Mouse (Mus musculus) bone marrow, adult 2 months (tissue): Measurements from ENCODE around the gene Srpr. TPM values are rescaled to one million over a fixed set of nuclear protein-coding genes. Genes with fewer than 3 reads are reported as not detected.

Source experiments
- H3K27ac ChIP-seq: fragments of 200-500 bp; 2 replicates; pipeline ENCODE4 v1.5.1; 2012; ENCODE audit warnings: low read depth, mild to moderate bottlenecking, control low read depth, inconsistent platforms, low read length; ENCODE audit not compliant: control insufficient read depth, poor library complexity, insufficient read depth
- H3K4me1 ChIP-seq: fragments of 200-500 bp; 2 replicates; pipeline ENCODE4 v1.6.1; 2011; ENCODE audit warnings: low read length; ENCODE audit not compliant: control insufficient read depth, insufficient read depth
- H3K4me3 ChIP-seq: fragments of 200-500 bp; replicated peaks from 2 replicates; pipeline ENCODE3; 2011; ENCODE audit warnings: mild to moderate bottlenecking, low read depth, low read length, control low read depth; ENCODE audit not compliant: control insufficient read depth
- CTCF ChIP-seq: fragments of 200-500 bp; IDR thresholded peaks from 2 replicates; pipeline ENCODE4 v1.5.1; 2011; ENCODE audit warnings: low read length, control low read depth; ENCODE audit not compliant: control insufficient read depth, insufficient read depth
- POLR2A ChIP-seq: fragments of 200-500 bp; IDR thresholded peaks from 2 replicates; pipeline ENCODE4 v1.6.1; 2011; ENCODE audit warnings: low read depth, mild to moderate bottlenecking, control low read depth, low read length, borderline replicate concordance; ENCODE audit not compliant: control insufficient read depth
- WGBS: fragments of 180-500 bp; shearing (Covaris S2); methylation state at CpG from one replicate; pipeline ENCODE4 v1.1.7; 2018; 5-methylcytosine and 5-hydroxymethylcytosine counted together
- polyA plus RNA-seq: library from polyadenylated mRNA; stranded (reverse); fragments of >200 nt; gene quantifications from 2 replicates; pipeline ENCODE4 v1.2.4, GENCODE M21; 2011; ENCODE audit warnings: low replicate concordance; ENCODE audit not compliant: missing spikeins, insufficient read depth, insufficient read length

The Srpr gene
- polyA plus RNA-seq, 1 experiment: 50.8 TPM

DNA sequence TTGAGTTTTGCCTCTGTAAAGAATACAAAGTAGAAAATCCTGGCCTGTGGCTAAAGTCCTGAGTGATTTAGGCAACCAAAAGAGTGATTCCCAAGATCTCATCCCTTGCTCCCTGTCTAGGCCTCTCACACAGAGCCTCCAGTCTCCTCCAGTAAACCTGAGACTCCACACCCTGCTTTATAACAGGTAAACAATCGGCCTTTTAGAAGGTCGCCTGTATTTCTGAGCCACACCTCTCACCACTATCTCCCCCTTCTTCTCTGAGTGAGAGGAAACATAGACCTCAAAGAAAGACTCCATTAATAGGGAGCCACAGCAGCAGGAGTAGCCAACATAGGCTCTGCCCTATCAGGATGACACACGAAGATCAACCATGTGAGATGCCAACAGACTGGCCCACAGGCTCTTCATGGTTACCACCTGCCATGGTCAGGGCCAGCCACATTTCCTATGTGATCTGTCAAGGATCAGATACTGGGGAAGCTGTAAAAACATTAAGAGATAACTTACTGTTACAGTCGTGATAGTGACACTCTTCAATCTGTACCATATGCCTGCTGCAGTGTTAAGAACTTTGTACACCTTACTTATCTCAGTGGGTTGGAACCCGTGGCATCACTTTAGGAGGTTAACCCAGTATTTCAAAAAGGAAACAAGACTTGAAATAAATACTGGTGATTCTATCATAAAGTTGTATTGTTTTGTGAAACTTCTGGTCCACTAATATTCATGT is 35.7 kb upstream of the Srpr start:
- 58% methylated on average over 5 of the region's 5 CpGs for WGBS
- no peak overlapping the region for H3K27ac ChIP-seq
- no peaks in the 10 kb centered on the region for H3K4me1 ChIP-seq
- no peak overlapping the region for H3K4me3 ChIP-seq
- TF ChIP-seq CTCF (no peak), POLR2A (no peak)

GRCm38 (mm10) chr9:35166144-35166797 is 33.7 kb upstream of the Srpr start:
- Histone ChIP-seq H3K4me1 (no peaks in the 10 kb centered on the region), H3K4me3 (no peak overlapping the region), H3K27ac (no peak overlapping the region)
- 47% methylated on average over 3 of the region's 3 CpGs for WGBS
- TF ChIP-seq CTCF (no peak), POLR2A (no peak)

- WGBS: 82% methylated on average over 9 of the region's 9 CpGs
- Histone ChIP-seq H3K4me3 (no peak overlapping the region), H3K27ac (no peak overlapping the region), H3K4me1 (no peaks in the 10 kb centered on the region)
- TF ChIP-seq CTCF: no peak
- no peak for TF ChIP-seq POLR2A
Observed at GRCm38 (mm10) chr9:35166798-35167635, 33.0 kb upstream of the Srpr start.

- no peak for TF ChIP-seq POLR2A
- no peak for TF ChIP-seq CTCF
- WGBS: 59% methylated on average over 7 of the region's 7 CpGs
- Histone ChIP-seq H3K4me3 (no peak overlapping the region), H3K4me1 (peaks cover under 1% of the 10 kb centered on the region; the same call in 1 of the 2 replicates), H3K27ac (no peak overlapping the region)
Observed at GRCm38 (mm10) chr9:35170071-35170470, 29.9 kb upstream of the Srpr start.

- Histone ChIP-seq H3K4me1 (peaks cover 2% of the 10 kb centered on the region; the same call in 1 of the 2 replicates), H3K27ac (no peak overlapping the region), H3K4me3 (no peak overlapping the region)
- TF ChIP-seq CTCF: no peak
- TF ChIP-seq POLR2A: no peak
- WGBS: 49% methylated on average over 1 of the region's 1 CpGs
Observed at GRCm38 (mm10) chr9:35173331-35173730, 26.6 kb upstream of the Srpr start.

- Histone ChIP-seq H3K4me3 (peak within 1 kb of the TSS; percentile 91), H3K4me1 (peaks cover 2% of the 10 kb centered on the region; the same call in 1 of the 2 replicates), H3K27ac (peak within 1 kb of the TSS; percentile 74)
- under 1% methylated on average over 38 of the region's 38 CpGs for WGBS
- TF ChIP-seq POLR2A (peak; percentile 75; the same call in 1 of the 2 replicates), CTCF (peak; percentile 34; the same call in 1 of the 2 replicates)
Observed at GRCm38 (mm10) chr9:35175251-35176123, 24.5 kb upstream of the Srpr start, which contains the start of gene Dcps. Gene Dcps (minus strand): TSS chr9:35176061.

- no peak for TF ChIP-seq CTCF
- 36% methylated on average over 14 of the region's 14 CpGs for WGBS
- Histone ChIP-seq H3K27ac (no peak overlapping the region), H3K4me1 (peaks cover 2% of the 10 kb centered on the region; the same call in 1 of the 2 replicates), H3K4me3 (peak overlapping the region; percentile 91)
Observed at GRCm38 (mm10) chr9:35176124-35176659, 23.8 kb upstream of the Srpr start.
